In genomic region chr6:88811880-88812400, GRCm38 (mm10) we compare ENCODE assay signal across 12 mouse cellular contexts. TPM values are rescaled to one million over a fixed set of nuclear protein-coding genes. Genes with fewer than 3 reads are reported as not detected.
A peak's percentile ranks its signal among the peaks of the same experiment; 100 is the strongest.
DNase-seq lines count a peak whose midpoint lies in the region; ATAC-seq and TF ChIP-seq lines count a peak whose summit lies in the region.
"Had no signal": no experiment of that assay in that cellular context is flagged by ENCODE, and none has a peak within 500 bp of the region (broad histone marks: within the 10 kb centered on the region; RNA-seq: fewer than 3 reads in every experiment).

No protein-coding gene starts in this region.

- H3K36me3 ChIP-seq in heart, embryonic 11.5 days (ENCODE audit: control insufficient read depth, insufficient read depth, low read length), result no peaks in the 10 kb centered on the region
- H3K36me3 ChIP-seq in kidney, embryonic 16.5 days (ENCODE audit: insufficient read depth, low read length), result no peaks in the 10 kb centered on the region
- no peaks in the 10 kb centered on the region for H3K36me3 ChIP-seq in midbrain, embryonic 11.5 days (ENCODE audit: control insufficient read depth, insufficient read depth, low read length)
- no peaks in the 10 kb centered on the region for H3K36me3 ChIP-seq in midbrain, embryonic 13.5 days
- H3K36me3 ChIP-seq in stomach, postnatal 0 days (ENCODE audit: control insufficient read depth, insufficient read depth, low read length), result peaks cover 4% of the 10 kb centered on the region; the same call in 1 of the 2 replicates

- no peak overlapping the region for H3K9ac ChIP-seq in heart, embryonic 11.5 days (ENCODE audit: low read depth, low read length)
- 0 out of 2 replicates have a peak overlapping the region, but pooled peaks have one; percentile 16 for H3K9ac ChIP-seq in kidney, embryonic 16.5 days (replicated peaks; ENCODE audit: low read length)
- H3K9ac ChIP-seq in midbrain, embryonic 11.5 days (ENCODE audit: low read length), result no peak overlapping the region
- no peak overlapping the region for H3K9ac ChIP-seq in midbrain, embryonic 13.5 days (replicated peaks)
- no peak overlapping the region for H3K9ac ChIP-seq in stomach, postnatal 0 days (ENCODE audit: low read length)

- H3K4me2 ChIP-seq in heart, embryonic 11.5 days, result no peak overlapping the region
- no peak overlapping the region for H3K4me2 ChIP-seq in kidney, embryonic 16.5 days (replicated peaks; ENCODE audit: low read depth, low read length)
- H3K4me2 ChIP-seq in midbrain, embryonic 11.5 days, result no peak overlapping the region
- H3K4me2 ChIP-seq in midbrain, embryonic 13.5 days (replicated peaks), result no peak overlapping the region
- H3K4me2 ChIP-seq in stomach, postnatal 0 days (replicated peaks; ENCODE audit: low read depth), result no peak overlapping the region; the same call in 1 of the 2 replicates

- no peak overlapping the region for H3K27ac ChIP-seq in heart, embryonic 11.5 days (ENCODE audit: low read depth, low read length)
- peak overlapping the region; percentile 90 for H3K27ac ChIP-seq in kidney, embryonic 16.5 days (ENCODE audit: low read length)
- no peak overlapping the region for H3K27ac ChIP-seq in midbrain, embryonic 11.5 days (ENCODE audit: low read depth, low read length)
- H3K27ac ChIP-seq in midbrain, embryonic 13.5 days, result no peak overlapping the region
- H3K27ac ChIP-seq in stomach, postnatal 0 days (replicated peaks), result peak overlapping the region; percentile 40; the same call in 1 of the 2 replicates
- H3K27ac ChIP-seq: hindbrain, postnatal 0 days had no signal

- H3K9me3 ChIP-seq in heart, embryonic 11.5 days (replicated peaks; ENCODE audit: control insufficient read depth, low read length), result no peaks in the 10 kb centered on the region
- no peaks in the 10 kb centered on the region for H3K9me3 ChIP-seq in kidney, embryonic 16.5 days (ENCODE audit: low read length)
- no peaks in the 10 kb centered on the region for H3K9me3 ChIP-seq in midbrain, embryonic 11.5 days (ENCODE audit: control insufficient read depth, low read length)
- no peaks in the 10 kb centered on the region for H3K9me3 ChIP-seq in midbrain, embryonic 13.5 days
- H3K9me3 ChIP-seq in stomach, postnatal 0 days (ENCODE audit: control insufficient read depth, low read length), result no peaks in the 10 kb centered on the region

- peaks cover 3% of the 10 kb centered on the region; the same call in 1 of the 2 replicates for H3K4me1 ChIP-seq in heart, embryonic 11.5 days (ENCODE audit: control insufficient read depth, insufficient read depth, low read length)
- peaks cover 38% of the 10 kb centered on the region for H3K4me1 ChIP-seq in kidney, embryonic 16.5 days (ENCODE audit: insufficient read depth, low read length)
- H3K4me1 ChIP-seq in midbrain, embryonic 11.5 days (ENCODE audit: control insufficient read depth, insufficient read depth, low read length), result no peaks in the 10 kb centered on the region
- peaks cover 7% of the 10 kb centered on the region for H3K4me1 ChIP-seq in midbrain, embryonic 13.5 days (replicated peaks)
- no peaks in the 10 kb centered on the region for H3K4me1 ChIP-seq in stomach, postnatal 0 days (replicated peaks; ENCODE audit: control insufficient read depth, insufficient read depth)

- ATAC-seq in heart, embryonic 11.5 days (replicated peaks; ENCODE audit: insufficient number of reproducible peaks, low FRiP score, low TSS enrichment), result no peak
- ATAC-seq in kidney, embryonic 16.5 days (ENCODE audit: low FRiP score, low TSS enrichment), result peak; percentile 37; the same call in 1 of the 2 replicates
- no peak for ATAC-seq in midbrain, embryonic 11.5 days (ENCODE audit: low FRiP score)
- ATAC-seq in midbrain, embryonic 13.5 days, result no peak
- no peak for ATAC-seq in stomach, postnatal 0 days (ENCODE audit: low FRiP score, low TSS enrichment)
- ATAC-seq: hindbrain, postnatal 0 days had no signal

- DNase-seq in heart, adult 11 months, result peak; percentile 96
- DNase-seq in kidney, adult 9 months, result no peak
- peak; percentile 10 for DNase-seq in midbrain, embryonic 11.5 days (ENCODE audit: low spot score, missing footprints)
- no peak for DNase-seq in stomach, postnatal 0 days (ENCODE audit: low spot score)
- DNase-seq in adrenal gland, adult 2 months, result no peak
- DNase-seq: gastrocnemius, postnatal 10 days; left cerebral cortex, postnatal 4 days had no signal

- no peak for TF ChIP-seq CTCF in stomach, postnatal 0 days (IDR thresholded peaks at IDR 0.05; ENCODE audit: low read depth)

- 52% methylated on average over 7 of the region's 7 CpGs for WGBS in heart, embryonic 11.5 days (ENCODE audit: insufficient replicate concordance)
- 29% methylated on average over 7 of the region's 7 CpGs for WGBS in kidney, embryonic 16.5 days
- WGBS in midbrain, embryonic 11.5 days, result 74% methylated on average over 7 of the region's 7 CpGs
- 77% methylated on average over 7 of the region's 7 CpGs for WGBS in midbrain, embryonic 13.5 days
- 48% methylated on average over 7 of the region's 7 CpGs for whole genome bisulfite sequencing in stomach, postnatal 0 days

- H3K4me3 ChIP-seq in heart, embryonic 11.5 days (ENCODE audit: low read depth, low read length), result no peak overlapping the region
- no peak overlapping the region for H3K4me3 ChIP-seq in kidney, embryonic 16.5 days (ENCODE audit: low read length)
- H3K4me3 ChIP-seq in midbrain, embryonic 11.5 days (ENCODE audit: low read depth, low read length), result no peak overlapping the region
- no peak overlapping the region for H3K4me3 ChIP-seq in midbrain, embryonic 13.5 days (replicated peaks)
- H3K4me3 ChIP-seq in stomach, postnatal 0 days (ENCODE audit: low read depth, low read length), result no peak overlapping the region
- H3K4me3 ChIP-seq: myocyte had no signal

- TF ChIP-seq EP300 in stomach, postnatal 0 days (optimal IDR thresholded peaks at IDR 0.05), result no peak

- H3K27me3 ChIP-seq in heart, embryonic 11.5 days (ENCODE audit: control insufficient read depth, insufficient read depth, low read length), result no peaks in the 10 kb centered on the region
- no peaks in the 10 kb centered on the region for H3K27me3 ChIP-seq in kidney, embryonic 16.5 days (ENCODE audit: insufficient read depth, low read length)
- H3K27me3 ChIP-seq in midbrain, embryonic 11.5 days (ENCODE audit: control insufficient read depth, insufficient read depth, low read length), result no peaks in the 10 kb centered on the region
- H3K27me3 ChIP-seq in midbrain, embryonic 13.5 days, result no peaks in the 10 kb centered on the region
- H3K27me3 ChIP-seq in stomach, postnatal 0 days (ENCODE audit: control insufficient read depth, insufficient read depth, low read length), result no peaks in the 10 kb centered on the region

RNA-seq across cellular contexts. Expression of gene Abtb1, which starts 29.8 kb away (rescaled TPM):
- 16.0 and 18.2 TPM in 2 replicates for polyA plus RNA-seq in heart, embryonic 11.5 days (2014; fragmentation: Nextera tagmentation; extraction: Ambion mirVana)
- 43.9 and 44.6 TPM in 2 replicates for polyA plus RNA-seq in kidney, embryonic 16.5 days (2015; fragmentation: Nextera tagmentation; extraction: Ambion mirVana)
- polyA plus RNA-seq in midbrain, embryonic 11.5 days (2014; fragmentation: Nextera tagmentation; extraction: Ambion mirVana), result 15.4 and 17.4 TPM in 2 replicates
- 35.9 and 36.2 TPM in 2 replicates for polyA plus RNA-seq in midbrain, embryonic 13.5 days (2015; fragmentation: Nextera tagmentation; extraction: Ambion mirVana)
- polyA plus RNA-seq in stomach, postnatal 0 days (2015; fragmentation: Nextera tagmentation; extraction: Ambion mirVana), result 25.1 and 26.1 TPM in 2 replicates
- 10 to 100 TPM; 18.0 to 25.8 TPM for total RNA-seq in adrenal gland, adult 2 months (2021)
- polyA plus RNA-seq in adrenal gland, adult 2 months (2012; rRNA removed), result 119 and 120 TPM in 2 replicates

Comparison
In these comparisons a context has a peak if more than half of its experiments do, and no peak if none do; other contexts are left out.
1. DNase-seq: peak in heart, adult 11 months (single experiment) and midbrain, embryonic 11.5 days (single experiment); none in kidney, adult 9 months (single experiment), stomach, postnatal 0 days (single experiment) and adrenal gland, adult 2 months (single experiment).
2. H3K27ac ChIP-seq: peak in kidney, embryonic 16.5 days (single experiment) and stomach, postnatal 0 days (single experiment); none in heart, embryonic 11.5 days (single experiment), midbrain, embryonic 11.5 days (single experiment) and midbrain, embryonic 13.5 days (single experiment).